Mouse (Mus musculus): ENCODE data around the gene Itpk1. TPM values are rescaled to one million over a fixed set of nuclear protein-coding genes. Genes with fewer than 3 reads are reported as not detected.
A peak's percentile ranks its signal among the peaks of the same experiment; 100 is the strongest.

Gene Itpk1
- polyA plus RNA-seq, 1 experiment: 44.0 TPM

GRCm38 (mm10) chr12:102646586-102647260 lies 58.0 kb downstream of the Itpk1 start:
- Histone ChIP-seq H3K36me3 (ENCODE audit: control insufficient read depth, insufficient read depth, low read length, poor library complexity, severe bottlenecking) (no peaks in the 10 kb centered on the region), H3K27ac (ENCODE audit: insufficient read depth, low read length) (no peak overlapping the region), H3K4me3 (ENCODE audit: low read depth, low read length) (no peak overlapping the region), H3K9ac (ENCODE audit: low read depth, poor library complexity, severe bottlenecking) (no peak overlapping the region), H3K9me3 (replicated peaks; ENCODE audit: control insufficient read depth, insufficient read depth, low read length, poor library complexity, severe bottlenecking) (no peaks in the 10 kb centered on the region), H3K27me3 (ENCODE audit: control insufficient read depth, insufficient read depth, low read length, poor library complexity, severe bottlenecking) (no peaks in the 10 kb centered on the region), H3K4me1 (ENCODE audit: control insufficient read depth, insufficient read depth, low read length) (peaks cover 8% of the 10 kb centered on the region)
- no peak for TF ChIP-seq EP300 (IDR thresholded peaks at IDR 0.05; ENCODE audit: insufficient read depth, low read depth, low read length)
- TF ChIP-seq POLR2A (IDR thresholded peaks at IDR 0.05; ENCODE audit: insufficient read depth, low read length): no peak
- no peak for TF ChIP-seq CTCF (IDR thresholded peaks at IDR 0.05; ENCODE audit: low read depth, low read length)

- H3K9me3 ChIP-seq (replicated peaks; ENCODE audit: control insufficient read depth, insufficient read depth, low read length, poor library complexity, severe bottlenecking): no peaks in the 10 kb centered on the region
- TF ChIP-seq EP300 (IDR thresholded peaks at IDR 0.05; ENCODE audit: insufficient read depth, low read depth, low read length) (no peak), CTCF (IDR thresholded peaks at IDR 0.05; ENCODE audit: low read depth, low read length) (no peak), POLR2A (IDR thresholded peaks at IDR 0.05; ENCODE audit: insufficient read depth, low read length) (no peak)
- H3K27ac ChIP-seq (ENCODE audit: insufficient read depth, low read length): no peak overlapping the region
- no peaks in the 10 kb centered on the region for H3K36me3 ChIP-seq (ENCODE audit: control insufficient read depth, insufficient read depth, low read length, poor library complexity, severe bottlenecking)
- H3K9ac ChIP-seq (ENCODE audit: low read depth, poor library complexity, severe bottlenecking): no peak overlapping the region
- H3K27me3 ChIP-seq (ENCODE audit: control insufficient read depth, insufficient read depth, low read length, poor library complexity, severe bottlenecking): no peaks in the 10 kb centered on the region
- H3K4me1 ChIP-seq (ENCODE audit: control insufficient read depth, insufficient read depth, low read length): peaks cover 8% of the 10 kb centered on the region
- H3K4me3 ChIP-seq (ENCODE audit: low read depth, low read length): no peak overlapping the region
These were observed 58.7 kb downstream of the Itpk1 start for GRCm38 (mm10) chr12:102645911-102646585.

GRCm38 (mm10) chr12:102643316-102643715 lies 61.4 kb downstream of the Itpk1 start:
- no peak overlapping the region for H3K9ac ChIP-seq (ENCODE audit: low read depth, poor library complexity, severe bottlenecking)
- TF ChIP-seq CTCF (IDR thresholded peaks at IDR 0.05; ENCODE audit: low read depth, low read length): no peak
- TF ChIP-seq EP300 (IDR thresholded peaks at IDR 0.05; ENCODE audit: insufficient read depth, low read depth, low read length): no peak
- TF ChIP-seq POLR2A (IDR thresholded peaks at IDR 0.05; ENCODE audit: insufficient read depth, low read length): no peak
- no peaks in the 10 kb centered on the region for H3K27me3 ChIP-seq (ENCODE audit: control insufficient read depth, insufficient read depth, low read length, poor library complexity, severe bottlenecking)
- no peaks in the 10 kb centered on the region for H3K9me3 ChIP-seq (replicated peaks; ENCODE audit: control insufficient read depth, insufficient read depth, low read length, poor library complexity, severe bottlenecking)
- H3K4me3 ChIP-seq (ENCODE audit: low read depth, low read length): no peak overlapping the region
- no peaks in the 10 kb centered on the region for H3K36me3 ChIP-seq (ENCODE audit: control insufficient read depth, insufficient read depth, low read length, poor library complexity, severe bottlenecking)
- no peak overlapping the region for H3K27ac ChIP-seq (ENCODE audit: insufficient read depth, low read length)
- peaks cover 17% of the 10 kb centered on the region for H3K4me1 ChIP-seq (ENCODE audit: control insufficient read depth, insufficient read depth, low read length)

- H3K27me3 ChIP-seq (ENCODE audit: control insufficient read depth, insufficient read depth, low read length, poor library complexity, severe bottlenecking): no peaks in the 10 kb centered on the region
- no peaks in the 10 kb centered on the region for H3K9me3 ChIP-seq (replicated peaks; ENCODE audit: control insufficient read depth, insufficient read depth, low read length, poor library complexity, severe bottlenecking)
- H3K27ac ChIP-seq (ENCODE audit: insufficient read depth, low read length): peak overlapping the region; percentile 14; the same call in 1 of the 2 replicates
- H3K36me3 ChIP-seq (ENCODE audit: control insufficient read depth, insufficient read depth, low read length, poor library complexity, severe bottlenecking): no peaks in the 10 kb centered on the region
- H3K4me3 ChIP-seq (ENCODE audit: low read depth, low read length): no peak overlapping the region
- TF ChIP-seq POLR2A (IDR thresholded peaks at IDR 0.05; ENCODE audit: insufficient read depth, low read length) (no peak), EP300 (IDR thresholded peaks at IDR 0.05; ENCODE audit: insufficient read depth, low read depth, low read length) (peak; percentile 49)
- H3K9ac ChIP-seq (ENCODE audit: low read depth, poor library complexity, severe bottlenecking): no peak overlapping the region
- peaks cover 17% of the 10 kb centered on the region for H3K4me1 ChIP-seq (ENCODE audit: control insufficient read depth, insufficient read depth, low read length)
These were observed 64.1 kb downstream of the Itpk1 start for GRCm38 (mm10) chr12:102640436-102641163.

GRCm38 (mm10) chr12:102638878-102639277 lies 65.9 kb downstream of the Itpk1 start:
- Histone ChIP-seq H3K27ac (ENCODE audit: insufficient read depth, low read length) (no peak overlapping the region), H3K9ac (ENCODE audit: low read depth, poor library complexity, severe bottlenecking) (no peak overlapping the region), H3K4me1 (ENCODE audit: control insufficient read depth, insufficient read depth, low read length) (peaks cover 17% of the 10 kb centered on the region), H3K9me3 (replicated peaks; ENCODE audit: control insufficient read depth, insufficient read depth, low read length, poor library complexity, severe bottlenecking) (no peaks in the 10 kb centered on the region), H3K4me3 (ENCODE audit: low read depth, low read length) (no peak overlapping the region), H3K27me3 (ENCODE audit: control insufficient read depth, insufficient read depth, low read length, poor library complexity, severe bottlenecking) (no peaks in the 10 kb centered on the region), H3K36me3 (ENCODE audit: control insufficient read depth, insufficient read depth, low read length, poor library complexity, severe bottlenecking) (no peaks in the 10 kb centered on the region)
- TF ChIP-seq POLR2A (IDR thresholded peaks at IDR 0.05; ENCODE audit: insufficient read depth, low read length) (no peak), EP300 (IDR thresholded peaks at IDR 0.05; ENCODE audit: insufficient read depth, low read depth, low read length) (no peak), CTCF (IDR thresholded peaks at IDR 0.05; ENCODE audit: low read depth, low read length) (no peak)
